Mouse (Mus musculus): Measurements from ENCODE around the gene Cdr2l. TPM values are rescaled to one million over a fixed set of nuclear protein-coding genes. Genes with fewer than 3 reads are reported as not detected.

Cdr2l gene
- total RNA-seq, 1 experiment: 8.5 TPM

GRCm38 (mm10) chr11:115374695-115375425, 6.9 kb upstream of the Cdr2l start:
- Histone ChIP-seq H3K27ac (ENCODE audit: insufficient read depth, low read depth, low read length, poor library complexity, severe bottlenecking) (no peak overlapping the region), H3K4me1 (ENCODE audit: control insufficient read depth in 2 of 2, insufficient read depth in 2 of 2, low read length in 2 of 2, poor library complexity in 1 of 2) (peaks cover 0 to 2% of the 10 kb centered on the region in 2 experiments; a peak in 1 of 4 replicates), H3K9me3 (ENCODE audit: control insufficient read depth, insufficient read depth, low read depth, low read length) (no peaks in the 10 kb centered on the region), H3K36me3 (ENCODE audit: control insufficient read depth, insufficient read depth, low read length, poor library complexity, severe bottlenecking) (no peaks in the 10 kb centered on the region), H3K9ac (ENCODE audit: insufficient read depth, low read depth, low read length, poor library complexity, severe bottlenecking) (no peak overlapping the region), H3K4me3 (ENCODE audit: insufficient read depth in 1 of 2, low read depth in 1 of 2, low read length in 2 of 2, poor library complexity in 1 of 2, severe bottlenecking in 1 of 2) (no peak overlapping the region)
- DNase-seq (ENCODE audit: low read depth, low spot score): no peak
- TF ChIP-seq ZC3H11A (IDR thresholded peaks at IDR 0.05; ENCODE audit: borderline replicate concordance, low read depth, low read length): no peak
- no peak for TF ChIP-seq CHD2 (IDR thresholded peaks at IDR 0.05; ENCODE audit: low read depth, low read length)
- TF ChIP-seq HCFC1 (IDR thresholded peaks at IDR 0.05; ENCODE audit: borderline replicate concordance, insufficient read depth, low read length): no peak
- no peak for TF ChIP-seq MAFK (IDR thresholded peaks at IDR 0.05; ENCODE audit: insufficient read depth, low read depth, low read length)
- no peak for TF ChIP-seq ZNF384 (IDR thresholded peaks at IDR 0.05; ENCODE audit: low read depth, low read length)
- in situ Hi-C loops (cut with MboI; ENCODE audit: low sequenced_read_pairs in 2 of 2, unreplicated experiment in 2 of 2): no loop called here

GRCm38 (mm10) chr11:115376722-115377121, 5.0 kb upstream of the Cdr2l start:
- H3K9ac ChIP-seq (ENCODE audit: insufficient read depth, low read depth, low read length, poor library complexity, severe bottlenecking): no peak overlapping the region
- no peak for DNase-seq (ENCODE audit: low read depth, low spot score)
- H3K9me3 ChIP-seq (ENCODE audit: control insufficient read depth, insufficient read depth, low read depth, low read length): no peaks in the 10 kb centered on the region
- no peak for TF ChIP-seq ZNF384 (IDR thresholded peaks at IDR 0.05; ENCODE audit: low read depth, low read length)
- no peak for TF ChIP-seq HCFC1 (IDR thresholded peaks at IDR 0.05; ENCODE audit: borderline replicate concordance, insufficient read depth, low read length)
- no peak for TF ChIP-seq ZC3H11A (IDR thresholded peaks at IDR 0.05; ENCODE audit: borderline replicate concordance, low read depth, low read length)
- no peak for TF ChIP-seq MAFK (IDR thresholded peaks at IDR 0.05; ENCODE audit: insufficient read depth, low read depth, low read length)
- TF ChIP-seq CHD2 (IDR thresholded peaks at IDR 0.05; ENCODE audit: low read depth, low read length): no peak
- H3K27ac ChIP-seq (ENCODE audit: insufficient read depth, low read depth, low read length, poor library complexity, severe bottlenecking): no peak overlapping the region
- H3K4me1 ChIP-seq (ENCODE audit: control insufficient read depth in 2 of 2, insufficient read depth in 2 of 2, low read length in 2 of 2, poor library complexity in 1 of 2): peaks cover 0 to 2% of the 10 kb centered on the region in 2 experiments; a peak in 1 of 4 replicates
- no peaks in the 10 kb centered on the region for H3K36me3 ChIP-seq (ENCODE audit: control insufficient read depth, insufficient read depth, low read length, poor library complexity, severe bottlenecking)
- in situ Hi-C loops (cut with MboI; ENCODE audit: low sequenced_read_pairs in 2 of 2, unreplicated experiment in 2 of 2): no loop called here
- no peak overlapping the region for H3K4me3 ChIP-seq (ENCODE audit: insufficient read depth in 1 of 2, low read depth in 1 of 2, low read length in 2 of 2, poor library complexity in 1 of 2, severe bottlenecking in 1 of 2)

GRCm38 (mm10) chr11:115377254-115377653, 4.5 kb upstream of the Cdr2l start:
- no peak for TF ChIP-seq CHD2 (IDR thresholded peaks at IDR 0.05; ENCODE audit: low read depth, low read length)
- Histone ChIP-seq H3K9ac (ENCODE audit: insufficient read depth, low read depth, low read length, poor library complexity, severe bottlenecking) (no peak overlapping the region), H3K27ac (ENCODE audit: insufficient read depth, low read depth, low read length, poor library complexity, severe bottlenecking) (no peak overlapping the region), H3K4me3 (ENCODE audit: insufficient read depth in 1 of 2, low read depth in 1 of 2, low read length in 2 of 2, poor library complexity in 1 of 2, severe bottlenecking in 1 of 2) (no peak overlapping the region), H3K4me1 (ENCODE audit: control insufficient read depth in 2 of 2, insufficient read depth in 2 of 2, low read length in 2 of 2, poor library complexity in 1 of 2) (peaks cover 0 to 2% of the 10 kb centered on the region in 2 experiments; a peak in 1 of 4 replicates), H3K9me3 (ENCODE audit: control insufficient read depth, insufficient read depth, low read depth, low read length) (no peaks in the 10 kb centered on the region), H3K36me3 (ENCODE audit: control insufficient read depth, insufficient read depth, low read length, poor library complexity, severe bottlenecking) (no peaks in the 10 kb centered on the region)
- no peak for DNase-seq (ENCODE audit: low read depth, low spot score)
- in situ Hi-C loops (cut with MboI; ENCODE audit: low sequenced_read_pairs in 2 of 2, unreplicated experiment in 2 of 2): no loop called here

- Histone ChIP-seq H3K36me3 (ENCODE audit: control insufficient read depth, insufficient read depth, low read length, poor library complexity, severe bottlenecking) (no peaks in the 10 kb centered on the region), H3K9me3 (ENCODE audit: control insufficient read depth, insufficient read depth, low read depth, low read length) (no peaks in the 10 kb centered on the region), H3K27ac (ENCODE audit: insufficient read depth, low read depth, low read length, poor library complexity, severe bottlenecking) (no peak overlapping the region), H3K9ac (ENCODE audit: insufficient read depth, low read depth, low read length, poor library complexity, severe bottlenecking) (no peak overlapping the region), H3K4me3 (ENCODE audit: insufficient read depth in 1 of 2, low read depth in 1 of 2, low read length in 2 of 2, poor library complexity in 1 of 2, severe bottlenecking in 1 of 2) (no peak overlapping the region), H3K4me1 (ENCODE audit: control insufficient read depth in 2 of 2, insufficient read depth in 2 of 2, low read length in 2 of 2, poor library complexity in 1 of 2) (peaks cover 0 to 2% of the 10 kb centered on the region in 2 experiments; a peak in 1 of 4 replicates)
- in situ Hi-C loops (cut with MboI; ENCODE audit: low sequenced_read_pairs in 2 of 2, unreplicated experiment in 2 of 2): no loop called here
- DNase-seq (ENCODE audit: low read depth, low spot score): no peak
- TF ChIP-seq CHD2 (IDR thresholded peaks at IDR 0.05; ENCODE audit: low read depth, low read length) (no peak), MAFK (IDR thresholded peaks at IDR 0.05; ENCODE audit: insufficient read depth, low read depth, low read length) (no peak), ZC3H11A (IDR thresholded peaks at IDR 0.05; ENCODE audit: borderline replicate concordance, low read depth, low read length) (no peak), HCFC1 (IDR thresholded peaks at IDR 0.05; ENCODE audit: borderline replicate concordance, insufficient read depth, low read length) (no peak), ZNF384 (IDR thresholded peaks at IDR 0.05; ENCODE audit: low read depth, low read length) (no peak)
Observed at GRCm38 (mm10) chr11:115377854-115378253, 3.9 kb upstream of the Cdr2l start.
